Mouse (Mus musculus): ENCODE measurements around the gene Rxfp1.

DNA sequence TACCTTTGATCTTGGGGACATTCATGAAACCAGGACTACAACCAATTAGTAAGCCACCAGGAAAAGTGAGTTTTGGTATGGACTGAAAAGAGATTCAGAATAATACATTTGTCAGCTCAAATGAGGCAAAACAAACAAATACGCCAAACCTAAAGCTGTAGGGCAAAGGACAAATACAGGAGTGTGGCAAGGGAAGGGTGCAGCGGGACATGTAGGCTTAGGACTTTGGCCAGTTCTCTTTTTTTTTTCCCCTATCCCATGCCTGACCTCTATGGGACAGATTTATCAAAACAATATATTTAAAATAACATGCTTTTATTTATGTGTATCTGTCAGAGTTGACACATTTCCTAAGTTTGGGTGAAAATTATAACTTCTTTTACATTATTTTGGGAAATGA lies 127.8 kb downstream of the Rxfp1 start:
- TF ChIP-seq POLR2A (IDR thresholded peaks at IDR 0.05; ENCODE audit: low read depth, low read length) (no peak), CTCF (IDR thresholded peaks at IDR 0.05; ENCODE audit: borderline replicate concordance, insufficient read depth, low read length) (no peak)
